Mouse (Mus musculus) liver, postnatal 0 days (tissue): ENCODE measurements at regions not wholly inside any gene's neighbourhood (a gene's known extent, or its start where the extent isn't known, plus 50 kb on each side); places are given as distances from the start of the nearest gene placed in this dataset.

Source experiments
- CTCF ChIP-seq: sonication (generic); IDR thresholded peaks from 2 replicates; pipeline ENCODE4 v1.5.1; 2016; ENCODE audit warnings: antibody characterized with exemption, low read depth
- EP300 ChIP-seq: IDR thresholded peaks from 2 replicates; pipeline ENCODE4 v1.6.1; 2016; ENCODE audit warnings: antibody characterized with exemption, low read depth, mild to moderate bottlenecking

DNA sequence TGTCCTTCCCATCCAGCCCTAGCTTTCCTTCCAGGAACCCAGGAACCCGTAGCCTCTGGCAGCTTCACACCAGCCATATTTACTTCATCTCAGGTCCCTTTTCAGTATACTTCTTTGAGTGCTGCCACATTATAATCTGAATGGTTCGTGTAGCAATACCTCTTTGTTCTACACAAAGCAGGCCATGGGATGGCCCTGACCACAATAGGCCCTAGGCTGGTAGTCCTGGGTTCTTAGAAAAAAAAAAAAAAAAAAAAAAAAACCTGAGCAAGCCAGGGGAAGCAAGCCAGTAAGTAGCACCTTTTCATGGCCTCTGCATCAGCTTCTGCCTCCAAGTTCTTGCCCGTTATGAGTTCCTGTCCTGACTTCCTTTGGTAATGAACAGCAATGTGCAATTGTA, 177.6 kb downstream of the Diras2 start:
- TF ChIP-seq CTCF (no peak), EP300 (no peak)
